Mouse (Mus musculus): ENCODE measurements around the gene Itga7. TPM values are rescaled to one million over a fixed set of nuclear protein-coding genes. Genes with fewer than 3 reads are reported as not detected.
"Not testable (repeated sequence)": the region's sequence is repeated elsewhere in the genome, so short reads cannot be mapped to it uniquely, and the experiment has no call there.

Itga7 gene
- total RNA-seq, 2 experiments from 2014 or later = 69.6 to 78.5 TPM

DNA sequence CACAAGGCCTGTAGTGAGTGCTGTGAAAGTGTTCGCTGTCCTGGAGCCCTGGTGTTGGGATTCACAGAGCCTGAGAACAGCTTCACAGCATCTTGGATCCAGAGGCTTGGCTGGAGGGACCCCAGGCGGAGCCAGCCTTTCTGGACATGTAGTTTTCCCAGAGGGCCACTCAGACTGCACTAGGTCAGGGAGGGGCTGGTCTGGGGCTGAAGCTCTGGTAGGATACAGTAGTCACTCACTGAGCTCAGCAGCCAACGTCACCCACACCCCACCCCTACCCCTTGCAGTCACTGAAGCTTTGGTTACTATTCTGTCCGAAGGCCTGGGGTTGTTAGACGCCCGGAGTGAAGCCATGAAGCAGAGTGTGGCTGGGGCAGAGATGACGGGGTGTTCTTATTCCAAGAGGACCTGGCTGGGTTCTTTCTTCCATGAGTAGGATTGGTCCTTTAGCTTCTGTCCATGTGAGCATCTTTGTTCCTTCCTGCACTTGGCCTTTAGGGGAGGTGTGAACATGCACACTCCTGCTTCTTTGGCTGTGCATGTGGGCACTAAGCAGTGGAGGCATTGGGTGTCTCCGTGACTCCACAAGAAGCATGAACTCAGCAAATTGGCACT, 2.3 kb downstream of the Itga7 start:
- peak; percentile 53 for DNase-seq

DNA sequence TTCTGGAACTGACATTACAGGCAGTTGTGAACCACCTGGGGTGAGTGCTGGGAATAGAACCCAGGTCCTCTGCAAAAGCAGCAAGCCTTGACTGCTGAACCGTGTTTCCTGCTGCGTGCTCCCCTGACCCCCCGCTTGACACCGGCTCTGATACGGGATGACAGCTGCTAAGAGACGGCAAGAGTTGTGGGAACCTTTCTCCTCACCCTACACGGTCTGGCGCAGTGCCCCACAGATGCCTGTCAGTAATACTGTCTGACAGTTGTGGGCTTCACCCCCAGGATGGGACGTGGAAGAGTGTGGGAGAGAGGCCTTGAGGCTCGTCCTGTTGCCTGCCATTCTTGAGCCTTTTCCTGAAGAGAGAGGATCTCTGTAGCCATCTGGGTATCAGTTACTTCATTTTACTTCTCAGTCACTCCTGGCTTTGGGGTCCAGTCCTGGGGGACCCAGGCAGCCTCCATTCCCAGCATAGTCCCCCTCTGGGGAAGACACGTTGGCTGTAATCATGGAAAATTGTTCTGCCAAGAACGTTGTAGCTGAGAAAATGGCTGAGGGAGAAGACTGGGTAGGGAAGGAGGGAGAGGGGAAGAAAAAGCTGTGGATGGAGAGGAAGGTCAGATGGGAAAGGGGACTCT, 4.3 kb downstream of the Itga7 start:
- DNase-seq = peak; percentile 51

- peak; percentile 92 for DNase-seq
Measured at GRCm38 (mm10) chr10:128938457-128938856, 4.8 kb downstream of the Itga7 start.

GRCm38 (mm10) chr10:128938974-128939373, 5.4 kb downstream of the Itga7 start:
- DNase-seq = peak; percentile 30

DNA sequence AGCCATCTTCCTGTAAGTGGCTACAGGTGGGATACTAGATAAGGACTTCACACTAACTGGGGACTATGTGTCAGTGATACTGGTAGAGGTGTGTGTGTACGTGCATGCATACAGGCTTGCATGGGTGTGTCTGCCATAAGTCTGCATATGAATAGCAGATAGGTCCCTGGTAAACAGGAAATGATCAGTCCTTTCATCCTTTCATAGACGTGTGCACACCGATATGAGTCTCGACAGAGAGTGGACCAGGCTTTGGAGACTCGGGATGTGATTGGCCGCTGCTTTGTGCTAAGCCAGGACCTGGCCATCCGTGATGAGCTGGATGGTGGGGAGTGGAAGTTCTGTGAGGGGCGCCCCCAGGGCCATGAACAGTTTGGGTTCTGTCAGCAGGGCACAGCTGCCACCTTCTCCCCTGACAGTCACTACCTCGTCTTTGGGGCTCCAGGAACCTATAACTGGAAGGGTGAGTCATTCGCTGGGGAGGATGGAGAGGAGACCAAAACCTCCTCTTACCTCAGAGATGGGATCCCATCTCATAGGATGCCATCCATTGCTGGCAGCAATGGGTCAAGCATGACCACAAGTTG, 7.0 kb downstream of the Itga7 start:
- no peak for DNase-seq

DNA sequence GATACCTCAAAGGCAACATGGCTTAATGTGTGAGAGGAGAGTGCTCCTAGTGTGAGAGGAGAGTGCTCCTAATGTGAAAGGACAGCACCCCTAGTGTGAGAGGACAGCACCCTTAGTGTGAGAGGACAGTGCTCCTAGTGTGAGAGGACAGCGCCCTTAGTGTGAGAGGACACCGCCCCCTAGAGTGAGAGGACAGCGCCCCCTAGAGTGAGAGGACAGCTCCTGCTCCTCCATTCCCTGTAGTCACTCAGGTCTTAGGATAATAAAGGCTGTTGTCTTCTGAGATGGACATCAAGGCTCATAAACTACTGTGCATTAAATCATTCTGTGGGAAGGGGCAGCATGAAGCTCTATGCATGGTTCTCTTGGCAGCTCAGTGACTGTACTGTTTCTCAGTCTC, 12.1 kb downstream of the Itga7 start:
- peak; percentile 77 for DNase-seq

DNA sequence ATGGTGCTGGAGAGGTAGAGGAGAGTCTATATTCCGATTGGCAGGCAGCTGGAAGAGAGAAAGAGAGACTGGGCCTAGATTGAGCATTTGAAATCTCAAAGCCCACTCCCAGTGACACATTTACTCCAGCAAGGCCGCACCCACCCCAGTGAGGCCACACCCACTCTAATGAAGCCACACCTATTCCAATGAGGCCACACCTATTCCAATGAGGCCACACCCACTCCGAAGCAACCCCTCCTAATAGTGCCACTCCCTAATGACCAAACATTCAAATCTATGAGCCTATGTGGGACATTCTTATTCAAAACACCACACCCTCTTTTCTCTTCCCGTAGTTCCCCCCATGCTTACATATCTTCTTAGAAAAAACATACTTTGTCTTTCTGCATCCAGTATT, 13.9 kb downstream of the Itga7 start:
- no peak for DNase-seq

GRCm38 (mm10) chr10:128950208-128950887, 16.7 kb downstream of the Itga7 start:
- no peak for DNase-seq

GRCm38 (mm10) chr10:128958340-128958739, 24.7 kb downstream of the Itga7 start:
- no peak for DNase-seq

- no peak for DNase-seq
Measured at GRCm38 (mm10) chr10:128960142-128960541, 26.5 kb downstream of the Itga7 start.

GRCm38 (mm10) chr10:128960590-128961584, 27.3 kb downstream of the Itga7 start, which contains the start of gene Mettl7b:
Gene Mettl7b, minus strand, starts transcription at chr10:128960988.
- no peak for DNase-seq

GRCm38 (mm10) chr10:128964961-128965360, 31.3 kb downstream of the Itga7 start:
- no peak for DNase-seq

- DNase-seq = no peak
Measured at GRCm38 (mm10) chr10:128965871-128966270, 32.3 kb downstream of the Itga7 start.

GRCm38 (mm10) chr10:128968341-128968749, 34.7 kb downstream of the Itga7 start:
- DNase-seq = no peak

GRCm38 (mm10) chr10:128970740-128971250, 37.2 kb downstream of the Itga7 start:
- no peak for DNase-seq

- DNase-seq = no peak
Measured at GRCm38 (mm10) chr10:128972841-128973240, 39.2 kb downstream of the Itga7 start.

GRCm38 (mm10) chr10:128976395-128976794, 42.8 kb downstream of the Itga7 start:
- no peak for DNase-seq

DNA sequence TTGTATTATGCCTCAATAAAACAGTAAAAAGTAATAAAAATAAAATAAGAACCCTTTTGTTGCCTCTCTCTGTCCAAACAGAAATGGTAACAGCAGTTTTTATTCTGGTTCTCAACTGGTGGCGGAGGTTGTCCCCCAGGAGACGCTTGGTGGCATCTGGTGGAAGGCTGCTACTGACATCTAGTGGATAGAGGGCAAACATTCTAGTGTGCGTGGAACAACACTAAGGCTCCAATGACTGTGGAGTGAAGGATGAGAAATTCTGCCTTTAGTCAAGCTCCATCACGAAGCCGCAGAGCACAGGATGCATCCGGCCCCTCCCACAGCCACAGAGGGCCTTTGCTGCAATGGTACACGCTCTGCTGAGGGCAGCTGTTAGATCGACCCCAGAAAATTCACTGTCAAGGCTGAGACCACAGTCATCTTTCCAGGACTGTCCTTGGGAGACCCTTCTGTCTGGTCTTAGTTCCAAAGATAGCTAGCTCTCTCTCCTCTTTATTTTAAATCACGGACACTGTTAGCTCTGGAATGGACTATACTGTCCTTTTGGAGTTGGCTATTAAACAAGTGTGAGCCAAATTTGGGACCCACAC, 44.0 kb downstream of the Itga7 start:
- DNase-seq = peak; percentile 67

DNA sequence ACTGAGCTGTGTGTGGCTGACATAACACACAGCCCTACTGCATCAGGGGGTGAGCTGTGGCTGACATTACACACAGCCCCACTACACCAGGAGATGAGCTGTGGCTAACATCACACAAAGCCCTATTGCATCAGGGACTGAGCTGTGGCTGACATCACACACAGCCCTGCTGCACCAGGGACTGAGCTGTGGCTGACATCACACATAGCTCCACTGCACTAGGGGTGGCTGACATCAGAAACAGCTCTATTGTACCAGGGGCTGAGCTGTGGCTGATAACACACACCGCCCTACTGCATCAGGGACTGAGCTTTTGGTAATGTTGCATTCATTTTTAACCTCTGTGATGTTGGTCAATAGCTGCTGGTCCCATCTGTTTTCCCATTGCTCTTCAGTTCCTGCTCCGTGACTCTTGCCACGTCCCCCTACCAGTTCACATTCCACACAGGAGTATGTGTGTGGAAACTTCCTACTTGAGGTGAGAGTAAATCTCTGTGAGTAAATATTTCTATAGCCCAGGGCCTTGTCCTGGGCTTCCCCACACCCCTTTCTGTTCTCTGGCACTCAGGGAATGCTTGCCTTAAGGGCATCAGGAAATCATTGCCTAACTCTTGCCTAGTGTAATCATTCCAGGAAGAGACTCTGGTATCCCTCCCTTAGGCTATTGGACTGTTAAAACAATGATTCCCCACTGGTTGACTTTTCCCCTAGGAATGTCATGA, 47.2 kb downstream of the Itga7 start:
- DNase-seq = no peak

DNA sequence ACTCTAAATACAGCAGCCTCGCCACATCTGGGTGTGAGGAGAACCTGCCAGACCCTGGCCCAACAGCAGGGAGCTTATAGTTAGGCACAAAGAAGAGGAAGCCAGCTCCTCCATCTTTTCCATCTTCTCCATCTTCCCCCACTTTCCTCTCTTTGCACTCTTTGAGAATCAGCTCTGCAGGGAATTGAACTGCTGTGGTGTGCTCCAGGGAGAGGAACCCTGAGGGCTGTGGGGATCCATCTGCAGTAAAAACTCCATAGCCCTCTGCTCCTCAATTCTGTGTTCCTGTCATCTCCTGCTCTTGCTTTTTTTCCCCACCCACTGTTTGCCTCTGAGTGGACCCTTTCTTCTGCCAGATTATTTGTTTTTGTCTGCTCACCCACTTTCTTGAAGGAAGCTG, 55.5 kb downstream of the Itga7 start, which contains the start of gene Olfr9:
Gene Olfr9 (plus strand): TSS at position 301 of the 400 bp plus-strand sequence.
- not testable (repeated sequence) for DNase-seq

All from heart, postnatal 4 days (tissue).